Mouse (Mus musculus) embryonic facial prominence, embryonic 12.5 days (tissue): ENCODE measurements at regions not wholly inside any gene's neighbourhood (a gene's known extent, or its start where the extent isn't known, plus 50 kb on each side); places are given as distances from the start of the nearest gene placed in this dataset.

ENCODE experiments used
- ATAC-seq: fragments of 200-750 bp; cut with Nextera tagmentation; 2 replicates; pipeline ENCODE4 v1.8.0; 2017; ENCODE audit not compliant: insufficient number of reproducible peaks, insufficient read depth, low FRiP score, low TSS enrichment
- H3K27ac ChIP-seq: fragments of 300-500 bp; sonication (generic); 2 replicates; pipeline ENCODE4 v1.5.1; 2016; ENCODE audit warnings: mild to moderate bottlenecking
- H3K27me3 ChIP-seq: fragments of 300-500 bp; sonication (generic); 2 replicates; pipeline ENCODE4 v1.6.1; 2016; ENCODE audit warnings: mild to moderate bottlenecking, moderate library complexity
- H3K36me3 ChIP-seq: fragments of 300-500 bp; sonication (generic); 2 replicates; pipeline ENCODE4 v1.6.1; 2016; ENCODE audit warnings: mild to moderate bottlenecking
- H3K4me1 ChIP-seq: fragments of 300-500 bp; sonication (generic); 2 replicates; pipeline ENCODE4 v1.6.1; 2016
- H3K4me2 ChIP-seq: fragments of 300-500 bp; sonication (generic); replicated peaks from 2 replicates; pipeline ENCODE4 v1.6.1; 2016; ENCODE audit warnings: mild to moderate bottlenecking, moderate library complexity
- H3K4me3 ChIP-seq: fragments of 300-500 bp; sonication (generic); 2 replicates; pipeline ENCODE4 v1.5.1; 2016; ENCODE audit warnings: mild to moderate bottlenecking
- H3K9ac ChIP-seq: fragments of 300-500 bp; sonication (generic); 2 replicates; pipeline ENCODE4 v1.6.1; 2016; ENCODE audit warnings: mild to moderate bottlenecking, moderate library complexity
- H3K9me3 ChIP-seq: fragments of 300-500 bp; sonication (generic); 2 replicates; pipeline ENCODE4 v1.6.1; 2016; ENCODE audit warnings: mild to moderate bottlenecking, moderate library complexity
- WGBS: fragments of 180-500 bp; shearing (Covaris S2); methylation state at CpG from one replicate; pipeline ENCODE4 v1.1.7; 2016; 5-methylcytosine and 5-hydroxymethylcytosine counted together

GRCm38 (mm10) chr19:56115552-56116284, 171.2 kb upstream of the Habp2 start:
- no peak for ATAC-seq
- peaks cover 7% of the 10 kb centered on the region; the same call in 1 of the 2 replicates for H3K9me3 ChIP-seq
- H3K9ac ChIP-seq = no peak overlapping the region
- H3K36me3 ChIP-seq = no peaks in the 10 kb centered on the region
- H3K4me2 ChIP-seq = peak overlapping the region; percentile 34
- peaks cover 23% of the 10 kb centered on the region for H3K4me1 ChIP-seq
- no peak overlapping the region for H3K4me3 ChIP-seq
- peak overlapping the region; percentile 46 for H3K27ac ChIP-seq
- H3K27me3 ChIP-seq = no peaks in the 10 kb centered on the region; the same call in 1 of the 2 replicates
- 20% methylated on average over 14 of the region's 15 CpGs for WGBS

- Histone ChIP-seq H3K4me3 (no peak overlapping the region), H3K9me3 (peaks cover 9% of the 10 kb centered on the region; the same call in 1 of the 2 replicates), H3K9ac (no peak overlapping the region), H3K4me1 (peaks cover 23% of the 10 kb centered on the region), H3K27me3 (no peaks in the 10 kb centered on the region; the same call in 1 of the 2 replicates), H3K4me2 (peak overlapping the region; percentile 34), H3K27ac (peak overlapping the region; percentile 46; the same call in 1 of the 2 replicates), H3K36me3 (no peaks in the 10 kb centered on the region)
- 0 out of 2 replicates have a peak, but pooled peaks have one; percentile 22 for ATAC-seq
- WGBS = 37% methylated on average over 7 of the region's 7 CpGs
These were observed 170.7 kb upstream of the Habp2 start for GRCm38 (mm10) chr19:56116285-56116680.

GRCm38 (mm10) chr19:56120723-56121122, 166.2 kb upstream of the Habp2 start:
- H3K9ac ChIP-seq = no peak overlapping the region
- H3K4me1 ChIP-seq = peaks cover 10% of the 10 kb centered on the region
- no peaks in the 10 kb centered on the region for H3K36me3 ChIP-seq
- no peak for ATAC-seq
- H3K4me3 ChIP-seq = no peak overlapping the region
- H3K27ac ChIP-seq = no peak overlapping the region
- peaks cover 15% of the 10 kb centered on the region; the same call in 1 of the 2 replicates for H3K9me3 ChIP-seq
- 91% methylated on average over 7 of the region's 7 CpGs for WGBS
- 0 out of 2 replicates have a peak, but pooled peaks cover 7% of the 10 kb centered on the region for H3K27me3 ChIP-seq
- no peak overlapping the region for H3K4me2 ChIP-seq

- Histone ChIP-seq H3K36me3 (no peaks in the 10 kb centered on the region), H3K4me3 (no peak overlapping the region), H3K9me3 (peaks cover 15% of the 10 kb centered on the region; the same call in 1 of the 2 replicates), H3K4me2 (no peak overlapping the region), H3K4me1 (no peaks in the 10 kb centered on the region), H3K9ac (no peak overlapping the region), H3K27me3 (0 out of 2 replicates have a peak, but pooled peaks cover 7% of the 10 kb centered on the region), H3K27ac (no peak overlapping the region)
- WGBS = 82% methylated on average over 5 of the region's 5 CpGs
- no peak; the same call in 1 of the 2 replicates for ATAC-seq
These were observed 164.8 kb upstream of the Habp2 start for GRCm38 (mm10) chr19:56122186-56122585.

GRCm38 (mm10) chr19:56131556-56131955, 155.4 kb upstream of the Habp2 start:
- H3K27ac ChIP-seq = no peak overlapping the region
- no peak for ATAC-seq
- 63% methylated on average over 5 of the region's 5 CpGs for WGBS

GRCm38 (mm10) chr19:56132911-56133562, 153.9 kb upstream of the Habp2 start:
- H3K9me3 ChIP-seq = no peaks in the 10 kb centered on the region
- 9% methylated on average over 7 of the region's 7 CpGs for WGBS
- H3K4me3 ChIP-seq = no peak overlapping the region
- H3K9ac ChIP-seq = no peak overlapping the region
- H3K4me1 ChIP-seq = peaks cover 20% of the 10 kb centered on the region; the same call in 1 of the 2 replicates
- H3K36me3 ChIP-seq = no peaks in the 10 kb centered on the region
- no peak overlapping the region for H3K4me2 ChIP-seq
- no peak for ATAC-seq
- no peak overlapping the region for H3K27ac ChIP-seq
- H3K27me3 ChIP-seq = peaks cover 4% of the 10 kb centered on the region; the same call in 1 of the 2 replicates

More at GRCm38 (mm10) chr19:56131556-56131955, 155.4 kb upstream of the Habp2 start:
- H3K36me3 ChIP-seq = no peaks in the 10 kb centered on the region
- no peak overlapping the region for H3K4me2 ChIP-seq
- no peak overlapping the region for H3K4me3 ChIP-seq
- H3K9me3 ChIP-seq = no peaks in the 10 kb centered on the region
- H3K27me3 ChIP-seq = peaks cover 4% of the 10 kb centered on the region; the same call in 1 of the 2 replicates
- peaks cover 20% of the 10 kb centered on the region; the same call in 1 of the 2 replicates for H3K4me1 ChIP-seq
- no peak overlapping the region for H3K9ac ChIP-seq

GRCm38 (mm10) chr19:56133565-56133964, 153.4 kb upstream of the Habp2 start:
- H3K27me3 ChIP-seq = peaks cover 4% of the 10 kb centered on the region; the same call in 1 of the 2 replicates
- WGBS = 17% methylated on average over 5 of the region's 5 CpGs
- H3K9me3 ChIP-seq = no peaks in the 10 kb centered on the region
- H3K9ac ChIP-seq = no peak overlapping the region
- no peaks in the 10 kb centered on the region for H3K36me3 ChIP-seq
- no peak overlapping the region for H3K27ac ChIP-seq
- peaks cover 20% of the 10 kb centered on the region; the same call in 1 of the 2 replicates for H3K4me1 ChIP-seq
- no peak overlapping the region for H3K4me2 ChIP-seq
- ATAC-seq = no peak
- H3K4me3 ChIP-seq = no peak overlapping the region

- no peak overlapping the region for H3K27ac ChIP-seq
- no peak overlapping the region for H3K4me3 ChIP-seq
- H3K9ac ChIP-seq = no peak overlapping the region; the same call in 1 of the 2 replicates
- H3K4me1 ChIP-seq = peaks cover 20% of the 10 kb centered on the region; the same call in 1 of the 2 replicates
- no peaks in the 10 kb centered on the region for H3K36me3 ChIP-seq
- H3K27me3 ChIP-seq = peaks cover 4% of the 10 kb centered on the region; the same call in 1 of the 2 replicates
- peak; percentile 90 for ATAC-seq
- WGBS = 12% methylated on average over 17 of the region's 17 CpGs
- no peak overlapping the region for H3K4me2 ChIP-seq
- no peaks in the 10 kb centered on the region for H3K9me3 ChIP-seq
These were observed 152.7 kb upstream of the Habp2 start for GRCm38 (mm10) chr19:56134081-56134818.

- no peak for ATAC-seq
- Histone ChIP-seq H3K27ac (no peak overlapping the region), H3K9me3 (0 out of 2 replicates have a peak, but pooled peaks cover 3% of the 10 kb centered on the region), H3K27me3 (peaks cover 4% of the 10 kb centered on the region; the same call in 1 of the 2 replicates), H3K9ac (no peak overlapping the region), H3K4me3 (no peak overlapping the region), H3K4me2 (no peak overlapping the region), H3K36me3 (no peaks in the 10 kb centered on the region), H3K4me1 (peaks cover 20% of the 10 kb centered on the region; the same call in 1 of the 2 replicates)
- 83% methylated on average over 7 of the region's 7 CpGs for WGBS
These were observed 151.5 kb upstream of the Habp2 start for GRCm38 (mm10) chr19:56135306-56135928.

GRCm38 (mm10) chr19:56140540-56140939, 146.4 kb upstream of the Habp2 start:
- Histone ChIP-seq H3K27me3 (0 out of 2 replicates have a peak, but pooled peaks cover 4% of the 10 kb centered on the region), H3K4me2 (no peak overlapping the region), H3K27ac (no peak overlapping the region), H3K36me3 (no peaks in the 10 kb centered on the region), H3K9me3 (peaks cover 16% of the 10 kb centered on the region), H3K4me1 (no peaks in the 10 kb centered on the region), H3K4me3 (no peak overlapping the region), H3K9ac (no peak overlapping the region)
- ATAC-seq = no peak
- 87% methylated on average over 2 of the region's 2 CpGs for WGBS

GRCm38 (mm10) chr19:56144221-56144620, 142.7 kb upstream of the Habp2 start:
- ATAC-seq = no peak
- Histone ChIP-seq H3K4me2 (no peak overlapping the region), H3K27me3 (no peaks in the 10 kb centered on the region), H3K9me3 (peaks cover 16% of the 10 kb centered on the region), H3K9ac (no peak overlapping the region), H3K4me3 (no peak overlapping the region), H3K36me3 (no peaks in the 10 kb centered on the region), H3K27ac (no peak overlapping the region), H3K4me1 (no peaks in the 10 kb centered on the region)
- 88% methylated on average over 5 of the region's 5 CpGs for WGBS
